Mouse (Mus musculus) G1E (cell line): Measurements from ENCODE around the gene Gda. TPM values are rescaled to one million over a fixed set of nuclear protein-coding genes. Genes with fewer than 3 reads are reported as not detected.

Experiments used
- ATAC-seq: 2 replicates; pipeline ENCODE4 v1.8.0; 2016; ENCODE audit warnings: mild to moderate bottlenecking; ENCODE audit not compliant: insufficient number of reproducible peaks, poor library complexity, low FRiP score, severe bottlenecking; ENCODE audit errors: extremely low read depth
- DNase-seq: peaks from one replicate; pipeline ENCODE4 v3.0.0; 2012; ENCODE audit warnings: low spot score
- H3K27me3 ChIP-seq: 2 replicates; pipeline ENCODE4 v1.6.1; 2012; ENCODE audit warnings: mild to moderate bottlenecking, low read length, inconsistent platforms; ENCODE audit not compliant: insufficient read depth
- H3K36me3 ChIP-seq: replicated peaks from 2 replicates; pipeline ENCODE3; 2012; ENCODE audit warnings: mild to moderate bottlenecking, inconsistent platforms
- H3K4me1 ChIP-seq: 2 replicates; pipeline ENCODE4 v1.6.1; 2012; ENCODE audit warnings: low read depth, low read length, inconsistent platforms, mixed read lengths; ENCODE audit not compliant: insufficient read depth
- H3K4me3 ChIP-seq: 2 replicates; pipeline ENCODE4 v1.5.1; 2012; ENCODE audit warnings: low read depth, mild to moderate bottlenecking, inconsistent platforms, low read length, moderate library complexity, mixed read lengths
- H3K9me3 ChIP-seq: replicated peaks from 2 replicates; pipeline ENCODE4 v1.6.1; 2012; ENCODE audit warnings: inconsistent platforms
- CTCF ChIP-seq: IDR thresholded peaks from 2 replicates; pipeline ENCODE4 v1.5.1; 2012; ENCODE audit warnings: low read depth, low read length, inconsistent platforms, mixed read lengths
- GATA1 ChIP-seq: IDR thresholded peaks from 2 replicates; pipeline ENCODE4 v1.6.1; 2012; ENCODE audit warnings: borderline replicate concordance, low read length, inconsistent platforms, mixed read lengths
- GATA2 ChIP-seq: IDR thresholded peaks from 2 replicates; pipeline ENCODE4 v1.6.1; 2012; ENCODE audit warnings: low read depth, low read length, inconsistent platforms, borderline replicate concordance
- POLR2AphosphoS5 ChIP-seq: IDR thresholded peaks from 2 replicates; pipeline ENCODE4 v1.6.1; 2012; ENCODE audit warnings: low read depth, low read length, inconsistent platforms; ENCODE audit not compliant: insufficient replicate concordance
- TAL1 ChIP-seq: conservative IDR thresholded peaks from 2 replicates; pipeline ENCODE4 v1.6.1; 2012; ENCODE audit warnings: low read depth, low read length, inconsistent platforms, mixed read lengths
- polyA plus RNA-seq: library from polyadenylated mRNA; stranded (reverse); fragments of >175 nt; gene quantifications from 2 replicates; pipeline ENCODE4 v1.2.3, GENCODE M21; 2012
- total RNA-seq, 2 experiments: library from RNA; stranded (forward) in 1 of 2; stranded (reverse) in 1 of 2; fragments of 200-1000 nt in 1 of 2; fragments of >200 nt in 1 of 2; fragmentation: Nextera tagmentation in 1 of 2; gene quantifications; 2 replicates each; pipeline ENCODE4 v1.2.3; 2014 to 2017

Gda gene
- total and polyA plus RNA-seq, 3 experiments, result 1.7 to 21.0 (median 6.0) TPM

GRCm38 (mm10) chr19:21472121-21472780 is 994 bp downstream of the Gda start:
- Histone ChIP-seq H3K4me3 (peak overlapping the region; percentile 81), H3K36me3 (peaks cover 6% of the 10 kb centered on the region), H3K4me1 (peaks cover 22% of the 10 kb centered on the region), H3K27me3 (peaks cover 4% of the 10 kb centered on the region; the same call in 1 of the 2 replicates), H3K9me3 (peaks cover 5% of the 10 kb centered on the region)
- DNase-seq (peak; percentile 65), ATAC-seq (no peak)
- TF ChIP-seq GATA1 (no peak), GATA2 (no peak), TAL1 (no peak), POLR2AphosphoS5 (no peak), CTCF (peak; percentile 39)

GRCm38 (mm10) chr19:21461221-21461960 is 11.9 kb downstream of the Gda start:
- Histone ChIP-seq H3K4me3 (no peak overlapping the region), H3K4me1 (peaks cover 13% of the 10 kb centered on the region; the same call in 1 of the 2 replicates), H3K27me3 (no peaks in the 10 kb centered on the region), H3K36me3 (peaks cover 20% of the 10 kb centered on the region), H3K9me3 (no peaks in the 10 kb centered on the region)
- TF ChIP-seq GATA1 (no peak), CTCF (no peak), POLR2AphosphoS5 (no peak), GATA2 (no peak), TAL1 (no peak)
- DNase-seq (no peak), ATAC-seq (no peak)

- Histone ChIP-seq H3K36me3 (peaks cover 26% of the 10 kb centered on the region), H3K9me3 (no peaks in the 10 kb centered on the region), H3K4me3 (no peak overlapping the region), H3K27me3 (no peaks in the 10 kb centered on the region), H3K4me1 (peaks cover 16% of the 10 kb centered on the region; the same call in 1 of the 2 replicates)
- ATAC-seq (no peak), DNase-seq (no peak)
- TF ChIP-seq CTCF, result no peak
- TF ChIP-seq TAL1, result no peak
- TF ChIP-seq POLR2AphosphoS5, result no peak
- TF ChIP-seq GATA1, result no peak
- no peak for TF ChIP-seq GATA2
Measured at GRCm38 (mm10) chr19:21457461-21457860, 15.8 kb downstream of the Gda start.

DNA sequence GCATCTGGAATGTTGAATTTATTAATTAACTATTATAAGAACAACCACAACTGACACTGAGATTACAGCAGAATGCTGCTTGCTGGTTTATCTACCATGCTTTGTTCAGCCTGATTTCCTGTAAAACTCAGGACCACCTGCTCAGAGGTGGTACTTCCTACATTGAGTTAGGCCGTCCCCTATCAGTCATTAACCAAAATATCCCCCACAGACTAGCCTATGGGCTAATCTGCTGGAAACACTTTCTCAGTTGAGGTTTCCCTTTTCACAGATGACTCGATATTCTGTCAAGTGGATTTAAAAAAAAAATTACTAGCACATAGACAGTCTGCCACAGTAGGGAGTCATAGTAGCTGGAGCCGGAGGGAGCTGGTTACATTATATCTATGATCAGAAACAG is 31.5 kb downstream of the Gda start:
- H3K36me3 ChIP-seq, result no peaks in the 10 kb centered on the region

DNA sequence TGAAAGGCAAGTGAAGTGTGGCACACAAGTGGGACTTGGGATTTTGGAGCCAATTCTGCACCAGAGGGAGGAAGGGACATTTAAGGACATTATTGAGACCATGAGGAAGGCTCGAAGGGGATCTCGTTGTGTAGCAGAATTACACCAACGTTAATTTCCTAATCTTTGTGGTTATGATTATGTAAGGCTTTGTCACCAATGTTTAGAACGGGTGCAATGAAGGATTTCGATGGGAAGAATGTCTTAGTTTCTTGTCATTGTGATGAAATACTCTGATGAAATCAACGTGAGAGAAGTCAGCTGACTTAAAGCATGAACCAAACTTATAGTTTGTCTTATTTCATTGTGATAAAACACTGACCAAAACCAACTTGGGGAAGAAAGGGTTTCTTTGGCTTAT is 32.4 kb downstream of the Gda start:
- DNase-seq, result no peak
- no peaks in the 10 kb centered on the region for H3K9me3 ChIP-seq
- H3K36me3 ChIP-seq, result no peaks in the 10 kb centered on the region
- H3K27me3 ChIP-seq, result no peaks in the 10 kb centered on the region
- H3K4me3 ChIP-seq, result no peak overlapping the region
- peaks cover 69% of the 10 kb centered on the region for H3K4me1 ChIP-seq
- no peak for ATAC-seq
- no peak for TF ChIP-seq TAL1

More for the DNA sequence above, 31.5 kb downstream of the Gda start:
- no peak for TF ChIP-seq TAL1
- no peak for TF ChIP-seq POLR2AphosphoS5
- TF ChIP-seq GATA1, result no peak
- TF ChIP-seq GATA2, result no peak
- no peak for TF ChIP-seq CTCF
- H3K4me3 ChIP-seq, result no peak overlapping the region
- H3K9me3 ChIP-seq, result no peaks in the 10 kb centered on the region
- H3K27me3 ChIP-seq, result no peaks in the 10 kb centered on the region
- ATAC-seq (no peak), DNase-seq (no peak)
- peaks cover 62% of the 10 kb centered on the region for H3K4me1 ChIP-seq

DNA sequence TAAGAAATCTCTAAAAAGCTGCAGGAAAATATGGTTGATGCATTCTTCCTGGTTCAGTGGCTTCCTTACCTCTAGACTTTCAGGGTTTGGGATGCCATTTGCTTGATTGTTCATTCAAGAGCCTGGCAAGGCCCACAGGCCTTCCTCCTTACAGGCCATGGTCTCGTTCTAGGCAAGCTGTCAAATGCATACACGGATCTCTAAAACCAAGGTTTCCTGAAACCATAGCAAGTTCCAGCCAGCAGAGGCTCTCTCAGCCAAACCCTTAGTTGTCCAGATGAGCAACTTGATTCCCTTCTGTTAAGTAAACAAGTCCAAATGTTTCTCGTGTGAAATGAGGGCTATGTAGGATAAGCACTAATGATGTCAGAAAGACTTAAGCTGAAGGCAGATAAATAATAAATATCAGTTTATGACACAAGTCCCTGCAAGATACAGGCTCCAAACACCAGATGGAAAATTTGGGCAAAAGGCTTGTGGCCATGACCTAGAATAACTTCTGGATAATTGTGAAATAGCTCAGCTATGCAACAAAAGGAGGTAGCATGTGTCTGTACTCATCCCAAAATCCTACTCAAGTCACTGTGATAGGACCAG is 34.0 kb downstream of the Gda start:
- Histone ChIP-seq H3K4me1 (peaks cover 75% of the 10 kb centered on the region), H3K4me3 (no peak overlapping the region), H3K27me3 (no peaks in the 10 kb centered on the region), H3K9me3 (no peaks in the 10 kb centered on the region), H3K36me3 (no peaks in the 10 kb centered on the region)
- ATAC-seq, result no peak
- no peak for DNase-seq
- TF ChIP-seq GATA2, result no peak
- TF ChIP-seq TAL1, result no peak
- no peak for TF ChIP-seq GATA1
- no peak for TF ChIP-seq CTCF
- TF ChIP-seq POLR2AphosphoS5, result no peak
